Mouse (Mus musculus): ENCODE measurements at regions not wholly inside any gene's neighbourhood (a gene's known extent, or its start where the extent isn't known, plus 50 kb on each side); places are given as distances from the start of the nearest gene placed in this dataset.

GRCm38 (mm10) chr13:101092033-101092742 lies 259.0 kb upstream of the Slc30a5 start:
- TF ChIP-seq CTCF (IDR thresholded peaks at IDR 0.05; ENCODE audit: control insufficient read depth, insufficient read depth, low read length) (no peak), POLR2A (IDR thresholded peaks at IDR 0.05; ENCODE audit: borderline replicate concordance, control insufficient read depth, low read depth, low read length) (no peak)
